Mouse (Mus musculus) neural tube, embryonic 11.5 days (tissue): Measurements from ENCODE around the gene C3. TPM values are rescaled to one million over a fixed set of nuclear protein-coding genes. Genes with fewer than 3 reads are reported as not detected.

Source experiments
- ATAC-seq: fragments of 200-750 bp; cut with Nextera tagmentation; 2 replicates; pipeline ENCODE4 v1.8.0; 2017; ENCODE audit warnings: moderate number of reproducible peaks, mild to moderate bottlenecking, moderate TSS enrichment, moderate library complexity; ENCODE audit not compliant: insufficient read depth, low FRiP score, low TSS enrichment
- DNase-seq: peaks from one replicate; pipeline ENCODE4 v3.0.0-alpha.2; 2015; ENCODE audit warnings: low spot score
- H3K27ac ChIP-seq: fragments of 300-500 bp; sonication (generic); 2 replicates; pipeline ENCODE4 v1.5.1; 2014; ENCODE audit warnings: low read depth, mild to moderate bottlenecking, low read length
- H3K27me3 ChIP-seq: fragments of 300-500 bp; sonication (generic); 2 replicates; pipeline ENCODE4 v1.6.1; 2014; ENCODE audit warnings: mild to moderate bottlenecking, low read length, mixed read lengths; ENCODE audit not compliant: control insufficient read depth, insufficient read depth
- H3K36me3 ChIP-seq: fragments of 300-500 bp; sonication (generic); 2 replicates; pipeline ENCODE4 v1.6.1; 2014; ENCODE audit warnings: mild to moderate bottlenecking, low read length, moderate library complexity, mixed read lengths; ENCODE audit not compliant: control insufficient read depth, insufficient read depth
- H3K4me1 ChIP-seq: fragments of 300-500 bp; sonication (generic); 2 replicates; pipeline ENCODE4 v1.6.1; 2014; ENCODE audit warnings: low read length, mixed read lengths; ENCODE audit not compliant: control insufficient read depth, insufficient read depth
- H3K4me2 ChIP-seq: fragments of 300-500 bp; sonication (generic); 2 replicates; pipeline ENCODE4 v1.6.1; 2014; ENCODE audit warnings: low read depth, mild to moderate bottlenecking, moderate library complexity
- H3K4me3 ChIP-seq: fragments of 300-500 bp; sonication (generic); 2 replicates; pipeline ENCODE4 v1.5.1; 2014; ENCODE audit warnings: low read depth, low read length
- H3K9ac ChIP-seq: fragments of 300-500 bp; sonication (generic); 2 replicates; pipeline ENCODE4 v1.6.1; 2014; ENCODE audit warnings: mild to moderate bottlenecking, low read length
- H3K9me3 ChIP-seq: fragments of 300-500 bp; sonication (generic); 2 replicates; pipeline ENCODE4 v1.6.1; 2016; ENCODE audit warnings: low read length; ENCODE audit not compliant: control insufficient read depth
- WGBS: fragments of 180-500 bp; shearing (Covaris S2); extraction: QIAGEN DNeasy Blood & Tissue Kit; methylation state at CpG from one replicate; pipeline ENCODE4 v1.1.7; 2014; 5-methylcytosine and 5-hydroxymethylcytosine counted together
- polyA plus RNA-seq: library from polyadenylated mRNA; unstranded; fragments of >200 nt; fragmentation: Nextera tagmentation; extraction: Ambion mirVana; gene quantifications from 2 replicates; pipeline ENCODE4 v1.2.1, GENCODE M21; 2014

C3 gene
- polyA plus RNA-seq, 1 experiment from 2014 or later: 0.49 TPM

DNA sequence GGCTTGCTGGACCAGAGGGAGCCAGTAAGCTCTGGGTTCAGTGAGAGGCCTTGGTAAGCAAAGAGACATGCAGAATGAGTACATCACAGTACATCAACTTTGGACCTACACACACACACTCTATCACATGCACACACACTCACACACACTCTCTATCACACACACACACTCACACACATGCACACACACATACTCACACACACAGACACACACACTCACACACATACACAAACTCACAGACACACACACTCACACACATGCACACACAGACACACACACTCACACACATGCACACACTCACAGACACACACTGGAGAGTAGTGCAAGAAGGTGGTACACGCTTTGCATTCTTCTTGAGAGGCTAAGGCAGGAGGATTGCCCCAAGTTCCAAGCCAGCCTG lies 4.3 kb upstream of the C3 start:
- H3K36me3 ChIP-seq: peaks cover 7% of the 10 kb centered on the region
- no peaks in the 10 kb centered on the region for H3K27me3 ChIP-seq
- 89% methylated on average over 1 of the region's 1 CpGs for WGBS
- H3K4me2 ChIP-seq: no peak overlapping the region
- no peak overlapping the region for H3K27ac ChIP-seq
- DNase-seq (no peak), ATAC-seq (no peak)
- H3K9me3 ChIP-seq: no peaks in the 10 kb centered on the region
- H3K4me3 ChIP-seq: no peak overlapping the region
- H3K9ac ChIP-seq: no peak overlapping the region
- H3K4me1 ChIP-seq: no peaks in the 10 kb centered on the region

GRCm38 (mm10) chr17:57231321-57231771 lies 3.4 kb upstream of the C3 start:
- DNase-seq (no peak), ATAC-seq (no peak)
- H3K36me3 ChIP-seq: peaks cover 3% of the 10 kb centered on the region

GRCm38 (mm10) chr17:57230728-57231125 lies 2.8 kb upstream of the C3 start:
- H3K9me3 ChIP-seq: no peaks in the 10 kb centered on the region
- no peak overlapping the region for H3K4me3 ChIP-seq
- H3K27ac ChIP-seq: no peak overlapping the region
- no peak overlapping the region for H3K9ac ChIP-seq
- 86% methylated on average over 6 of the region's 6 CpGs for WGBS
- ATAC-seq (no peak), DNase-seq (no peak)
- peaks cover 3% of the 10 kb centered on the region; the same call in 1 of the 2 replicates for H3K36me3 ChIP-seq
- no peaks in the 10 kb centered on the region for H3K27me3 ChIP-seq
- no peaks in the 10 kb centered on the region for H3K4me1 ChIP-seq
- no peak overlapping the region for H3K4me2 ChIP-seq

More at GRCm38 (mm10) chr17:57231321-57231771, 3.4 kb upstream of the C3 start:
- H3K9me3 ChIP-seq: no peaks in the 10 kb centered on the region
- no peak overlapping the region for H3K9ac ChIP-seq
- no peak overlapping the region for H3K4me3 ChIP-seq
- H3K4me2 ChIP-seq: no peak overlapping the region
- H3K4me1 ChIP-seq: no peaks in the 10 kb centered on the region
- no peak overlapping the region for H3K27ac ChIP-seq
- H3K27me3 ChIP-seq: no peaks in the 10 kb centered on the region

DNA sequence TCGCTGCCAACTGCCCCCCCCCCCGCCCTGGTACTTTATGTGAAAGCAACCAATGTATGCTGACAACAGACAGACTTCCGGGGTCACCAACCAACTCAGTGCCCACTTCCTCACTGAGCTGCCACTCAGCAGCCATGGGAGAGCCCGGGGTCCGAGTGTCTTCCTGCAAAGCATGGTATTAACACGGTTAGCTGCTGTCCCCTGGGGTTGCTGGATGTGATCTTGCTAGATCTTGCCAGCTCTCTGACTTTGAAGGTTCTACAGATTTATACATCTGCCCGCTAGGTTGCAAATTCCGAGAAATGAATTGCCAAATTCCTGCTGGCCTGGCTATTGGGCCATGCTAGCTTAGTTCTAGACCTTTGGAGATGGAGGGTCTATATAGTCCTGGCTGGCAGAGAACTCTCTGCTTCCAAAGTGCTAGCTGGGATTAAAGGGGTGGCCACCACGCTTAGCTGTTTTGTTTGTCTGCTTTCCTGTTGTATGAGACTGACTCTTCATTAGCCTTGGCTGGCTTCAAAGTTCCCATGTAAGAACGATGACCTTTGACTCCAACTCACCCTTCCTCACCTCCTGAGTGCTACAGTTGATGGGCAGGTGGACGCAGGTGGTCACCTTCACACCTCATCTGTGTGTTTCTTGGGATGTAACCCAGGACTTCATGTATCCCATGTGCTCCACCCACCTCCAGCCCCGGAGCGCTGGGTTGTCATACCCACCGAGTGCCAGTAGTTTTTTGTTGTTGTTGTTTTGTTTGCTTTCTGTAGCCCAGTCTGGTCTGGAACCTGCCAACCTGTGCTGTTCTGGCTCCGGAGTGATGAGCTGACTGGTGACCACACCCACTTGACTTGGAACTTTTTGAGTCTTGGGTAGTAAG lies 2.2 kb upstream of the C3 start:
- Histone ChIP-seq H3K27me3 (no peaks in the 10 kb centered on the region), H3K9me3 (no peaks in the 10 kb centered on the region), H3K4me1 (no peaks in the 10 kb centered on the region), H3K4me3 (no peak overlapping the region), H3K9ac (no peak overlapping the region), H3K4me2 (no peak overlapping the region), H3K27ac (no peak overlapping the region), H3K36me3 (peaks cover 3% of the 10 kb centered on the region; the same call in 1 of the 2 replicates)
- DNase-seq (no peak), ATAC-seq (no peak)
- WGBS: 81% methylated on average over 15 of the region's 15 CpGs

DNA sequence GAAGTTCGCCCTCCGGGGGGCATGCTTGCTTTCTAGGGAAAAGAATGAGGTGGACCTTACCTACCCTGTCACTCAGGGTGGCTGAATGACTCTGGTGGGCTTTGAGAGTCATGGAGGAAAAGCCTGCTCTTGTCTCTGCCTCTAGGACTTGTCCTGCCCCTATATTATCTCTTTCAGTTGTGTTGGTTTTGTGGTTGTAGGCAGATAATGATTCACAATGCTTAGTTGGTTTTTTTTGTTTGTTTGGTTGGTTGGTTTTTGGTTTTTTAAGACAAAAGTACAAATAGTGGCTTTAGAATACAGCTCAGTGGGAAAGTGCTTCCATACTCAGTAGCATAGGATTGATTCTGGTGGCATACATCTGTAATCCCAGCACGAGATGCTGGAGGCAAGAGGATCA lies 937 bp upstream of the C3 start:
- DNase-seq (no peak), ATAC-seq (no peak)
- H3K4me1 ChIP-seq: no peaks in the 10 kb centered on the region
- WGBS: 90% methylated on average over 3 of the region's 3 CpGs
- H3K4me2 ChIP-seq: no peak overlapping the region
- no peaks in the 10 kb centered on the region for H3K36me3 ChIP-seq
- H3K27ac ChIP-seq: no peak overlapping the region
- H3K27me3 ChIP-seq: no peaks in the 10 kb centered on the region
- no peak overlapping the region for H3K9ac ChIP-seq
- H3K9me3 ChIP-seq: no peaks in the 10 kb centered on the region
- no peak overlapping the region for H3K4me3 ChIP-seq

DNA sequence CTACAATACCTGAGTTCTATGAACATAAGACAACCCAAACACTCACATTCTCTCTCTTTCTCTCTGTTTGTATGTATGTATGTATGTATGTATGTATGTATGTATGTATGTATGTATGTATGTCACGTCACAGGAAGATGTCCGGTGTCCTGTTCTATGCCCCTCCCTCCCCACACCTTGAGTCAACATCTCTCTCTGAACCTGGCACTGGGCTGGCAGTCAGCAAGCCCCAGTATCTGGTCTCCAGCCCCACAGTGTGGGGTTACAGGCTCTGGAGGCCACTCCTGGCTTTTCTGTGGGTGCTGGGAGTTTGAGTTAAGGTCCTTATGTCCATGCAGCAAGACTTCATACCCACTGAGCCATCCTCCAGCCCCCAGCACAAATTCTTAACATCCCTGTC lies 468 bp downstream of the C3 start:
- DNase-seq: no peak
- WGBS: 91% methylated on average over 2 of the region's 2 CpGs
- H3K4me1 ChIP-seq: no peaks in the 10 kb centered on the region

GRCm38 (mm10) chr17:57223313-57223712 lies 4.6 kb downstream of the C3 start:
- Histone ChIP-seq H3K27me3 (no peaks in the 10 kb centered on the region), H3K4me3 (no peak overlapping the region), H3K9me3 (no peaks in the 10 kb centered on the region), H3K4me1 (no peaks in the 10 kb centered on the region), H3K4me2 (no peak overlapping the region), H3K36me3 (no peaks in the 10 kb centered on the region), H3K27ac (no peak overlapping the region), H3K9ac (no peak overlapping the region)
- DNase-seq: no peak
- 81% methylated on average over 9 of the region's 9 CpGs for WGBS
- ATAC-seq: no peak

More for the DNA sequence above, 468 bp downstream of the C3 start:
- H3K9ac ChIP-seq: no peak overlapping the region
- ATAC-seq: no peak
- no peak overlapping the region for H3K4me2 ChIP-seq
- no peaks in the 10 kb centered on the region for H3K27me3 ChIP-seq
- no peak overlapping the region for H3K4me3 ChIP-seq
- H3K9me3 ChIP-seq: no peaks in the 10 kb centered on the region
- H3K36me3 ChIP-seq: no peaks in the 10 kb centered on the region
- no peak overlapping the region for H3K27ac ChIP-seq

GRCm38 (mm10) chr17:57221911-57222310 lies 6.0 kb downstream of the C3 start:
- Histone ChIP-seq H3K4me1 (no peaks in the 10 kb centered on the region), H3K36me3 (no peaks in the 10 kb centered on the region), H3K4me3 (no peak overlapping the region), H3K9me3 (no peaks in the 10 kb centered on the region), H3K4me2 (no peak overlapping the region), H3K27ac (no peak overlapping the region), H3K9ac (no peak overlapping the region), H3K27me3 (no peaks in the 10 kb centered on the region)
- WGBS: 88% methylated on average over 4 of the region's 4 CpGs
- DNase-seq (no peak), ATAC-seq (no peak)

GRCm38 (mm10) chr17:57219884-57220207 lies 8.1 kb downstream of the C3 start:
- WGBS: 21% methylated on average over 3 of the region's 3 CpGs
- H3K9ac ChIP-seq: no peak overlapping the region

More at GRCm38 (mm10) chr17:57219884-57220207, 8.1 kb downstream of the C3 start:
- Histone ChIP-seq H3K4me3 (no peak overlapping the region), H3K36me3 (no peaks in the 10 kb centered on the region), H3K4me2 (no peak overlapping the region), H3K9me3 (no peaks in the 10 kb centered on the region), H3K27me3 (no peaks in the 10 kb centered on the region), H3K27ac (no peak overlapping the region), H3K4me1 (no peaks in the 10 kb centered on the region)
- DNase-seq (peak; percentile 23), ATAC-seq (0 out of 2 replicates have a peak, but pooled peaks have one; percentile 10)
